Mouse (Mus musculus) midbrain, embryonic 14.5 days (tissue): ENCODE results near the gene Cdc26. TPM values are rescaled to one million over a fixed set of nuclear protein-coding genes. Genes with fewer than 3 reads are reported as not detected.
A peak's percentile ranks its signal among the peaks of the same experiment; 100 is the strongest.

ENCODE experiments used
- ATAC-seq: fragments of 200-750 bp; cut with Nextera tagmentation; 2 replicates; pipeline ENCODE4 v1.8.0; 2017; ENCODE audit warnings: moderate number of reproducible peaks, moderate library complexity; ENCODE audit not compliant: low FRiP score, low TSS enrichment
- DNase-seq: peaks from one replicate; pipeline ENCODE4 v3.0.0-alpha.2; 2015
- H3K27ac ChIP-seq: fragments of 300-500 bp; sonication (generic); replicated peaks from 2 replicates; pipeline ENCODE4 v1.5.1; 2014; ENCODE audit warnings: mild to moderate bottlenecking, low read depth, low read length, moderate library complexity
- H3K27me3 ChIP-seq: fragments of 300-500 bp; sonication (generic); 2 replicates; pipeline ENCODE4 v1.6.1; 2014; ENCODE audit warnings: low read length, control low read depth, mixed read lengths; ENCODE audit not compliant: control insufficient read depth, insufficient read depth
- H3K36me3 ChIP-seq: fragments of 300-500 bp; sonication (generic); 2 replicates; pipeline ENCODE4 v1.6.1; 2014; ENCODE audit warnings: low read length, control low read depth; ENCODE audit not compliant: control insufficient read depth, insufficient read depth
- H3K4me1 ChIP-seq: fragments of 300-500 bp; sonication (generic); 2 replicates; pipeline ENCODE4 v1.6.1; 2014; ENCODE audit warnings: mild to moderate bottlenecking, antibody characterized with exemption, low read length, control low read depth; ENCODE audit not compliant: control insufficient read depth, insufficient read depth
- H3K4me2 ChIP-seq: fragments of 300-500 bp; sonication (generic); 2 replicates; pipeline ENCODE4 v1.6.1; 2014; ENCODE audit warnings: mild to moderate bottlenecking, low read length, moderate library complexity
- H3K4me3 ChIP-seq: fragments of 300-500 bp; sonication (generic); replicated peaks from 2 replicates; pipeline ENCODE4 v1.5.1; 2014; ENCODE audit warnings: low read depth, low read length
- H3K9ac ChIP-seq: fragments of 300-500 bp; sonication (generic); replicated peaks from 2 replicates; pipeline ENCODE4 v1.6.1; 2014; ENCODE audit warnings: mild to moderate bottlenecking, low read length, moderate library complexity
- H3K9me3 ChIP-seq: fragments of 300-500 bp; sonication (generic); 2 replicates; pipeline ENCODE4 v1.6.1; 2016; ENCODE audit warnings: low read length, control low read depth, mixed read lengths; ENCODE audit not compliant: control insufficient read depth
- WGBS: fragments of 180-500 bp; shearing (Covaris S2); extraction: QIAGEN DNeasy Blood & Tissue Kit; methylation state at CpG from one replicate; pipeline ENCODE4 v1.1.7; 2014; 5-methylcytosine and 5-hydroxymethylcytosine counted together
- polyA plus RNA-seq: library from polyadenylated mRNA; unstranded; fragments of >200 nt; fragmentation: Nextera tagmentation; extraction: Ambion mirVana; gene quantifications from 2 replicates; pipeline ENCODE4 v1.2.1, GENCODE M21; 2014

The Cdc26 gene
- polyA plus RNA-seq, 1 experiment from 2014 or later: 97.5 TPM

GRCm38 (mm10) chr4:62411606-62412005 lies 3.2 kb upstream of the Cdc26 start:
- no peak overlapping the region for H3K4me3 ChIP-seq
- no peaks in the 10 kb centered on the region for H3K27me3 ChIP-seq
- H3K4me2 ChIP-seq: no peak overlapping the region
- H3K9me3 ChIP-seq: no peaks in the 10 kb centered on the region
- peaks cover 15% of the 10 kb centered on the region for H3K4me1 ChIP-seq
- 95% methylated on average over 10 of the region's 10 CpGs for WGBS
- ATAC-seq (no peak), DNase-seq (no peak)
- peaks cover 53% of the 10 kb centered on the region for H3K36me3 ChIP-seq
- H3K27ac ChIP-seq: no peak overlapping the region
- no peak overlapping the region for H3K9ac ChIP-seq

GRCm38 (mm10) chr4:62410325-62410724 lies 1.9 kb upstream of the Cdc26 start:
- Histone ChIP-seq H3K9me3 (no peaks in the 10 kb centered on the region), H3K36me3 (peaks cover 40% of the 10 kb centered on the region), H3K27ac (no peak overlapping the region), H3K4me1 (peaks cover 24% of the 10 kb centered on the region), H3K27me3 (no peaks in the 10 kb centered on the region), H3K9ac (no peak overlapping the region), H3K4me2 (peak overlapping the region; percentile 74), H3K4me3 (no peak overlapping the region)
- ATAC-seq: no peak
- WGBS: 88% methylated on average over 2 of the region's 2 CpGs
- DNase-seq: no peak

DNA sequence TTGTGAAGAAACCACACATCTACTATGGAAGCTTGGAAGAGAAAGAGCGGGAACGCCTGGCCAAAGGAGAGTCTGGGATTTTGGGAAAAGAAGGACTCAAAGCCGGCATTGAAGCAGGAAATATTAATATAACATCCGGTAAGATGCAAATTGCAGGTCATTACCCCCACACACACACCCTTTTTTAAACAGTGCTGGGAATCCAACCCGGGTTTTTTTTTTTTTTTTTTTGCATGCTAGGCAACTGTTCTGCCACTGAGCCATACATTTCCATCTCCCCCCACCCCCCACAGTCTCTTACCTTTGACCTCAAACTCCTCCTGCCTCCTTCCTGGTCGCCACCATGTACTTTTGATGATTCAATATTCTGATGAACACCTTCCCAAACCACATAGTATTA lies 1.2 kb upstream of the Cdc26 start:
- DNase-seq: no peak
- peaks cover 33% of the 10 kb centered on the region for H3K36me3 ChIP-seq
- H3K27me3 ChIP-seq: no peaks in the 10 kb centered on the region
- WGBS: 37% methylated on average over 6 of the region's 6 CpGs
- H3K4me1 ChIP-seq: peaks cover 24% of the 10 kb centered on the region
- no peak overlapping the region for H3K27ac ChIP-seq
- peak overlapping the region; percentile 80 for H3K9ac ChIP-seq
- peak overlapping the region; percentile 76 for H3K4me3 ChIP-seq
- H3K9me3 ChIP-seq: no peaks in the 10 kb centered on the region
- peak overlapping the region; percentile 74 for H3K4me2 ChIP-seq
- no peak for ATAC-seq

DNA sequence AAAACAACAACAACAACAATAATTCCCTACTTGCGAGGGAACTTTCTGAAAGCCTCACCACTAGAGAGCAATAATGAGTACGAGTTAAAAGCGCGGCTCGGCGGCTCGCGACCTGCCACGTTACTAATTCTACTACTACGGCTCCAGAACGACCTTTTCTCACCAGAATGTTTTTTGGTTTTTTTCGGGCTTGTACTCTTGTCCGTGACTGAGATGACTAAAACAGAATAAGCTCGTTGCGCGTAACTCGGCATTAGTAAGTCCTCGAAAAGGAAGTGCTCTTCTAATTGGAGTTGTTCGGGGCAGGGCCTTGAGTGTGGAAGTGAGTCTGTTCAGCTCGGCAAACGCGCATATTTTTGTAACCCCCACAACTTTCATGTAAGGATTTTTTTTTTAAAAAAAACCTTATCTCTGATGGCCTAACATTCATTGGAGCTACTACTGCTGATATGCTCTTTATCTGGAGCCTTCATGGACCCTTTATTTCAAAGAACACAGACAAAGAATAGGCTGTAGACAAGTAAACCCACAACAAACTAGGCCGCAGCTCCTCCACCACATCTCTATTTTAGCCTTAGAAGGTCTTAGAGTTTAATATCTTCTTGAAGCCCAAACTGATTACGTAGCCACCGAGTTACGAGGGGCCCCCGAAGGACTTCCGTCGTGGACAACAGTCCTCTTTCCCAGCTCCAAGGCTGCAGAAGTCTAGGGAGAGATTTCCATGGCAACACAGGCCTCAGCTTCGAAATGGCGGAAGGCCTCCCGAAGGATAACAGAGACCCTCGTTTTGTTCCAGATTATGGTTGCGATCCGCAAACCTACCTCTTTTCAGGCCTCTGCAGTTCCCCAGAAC lies 486 bp downstream of the Cdc26 start:
- peak overlapping the region; percentile 79 for H3K27ac ChIP-seq
- no peaks in the 10 kb centered on the region for H3K9me3 ChIP-seq
- peak overlapping the region; percentile 65 for H3K9ac ChIP-seq
- under 1% methylated on average over 35 of the region's 35 CpGs for WGBS
- H3K36me3 ChIP-seq: peaks cover 20% of the 10 kb centered on the region
- H3K27me3 ChIP-seq: no peaks in the 10 kb centered on the region
- ATAC-seq: peak; percentile 56
- H3K4me1 ChIP-seq: peaks cover 24% of the 10 kb centered on the region
- DNase-seq: peak; percentile 84
- H3K4me2 ChIP-seq: peak overlapping the region; percentile 56
- peak overlapping the region; percentile 76 for H3K4me3 ChIP-seq

DNA sequence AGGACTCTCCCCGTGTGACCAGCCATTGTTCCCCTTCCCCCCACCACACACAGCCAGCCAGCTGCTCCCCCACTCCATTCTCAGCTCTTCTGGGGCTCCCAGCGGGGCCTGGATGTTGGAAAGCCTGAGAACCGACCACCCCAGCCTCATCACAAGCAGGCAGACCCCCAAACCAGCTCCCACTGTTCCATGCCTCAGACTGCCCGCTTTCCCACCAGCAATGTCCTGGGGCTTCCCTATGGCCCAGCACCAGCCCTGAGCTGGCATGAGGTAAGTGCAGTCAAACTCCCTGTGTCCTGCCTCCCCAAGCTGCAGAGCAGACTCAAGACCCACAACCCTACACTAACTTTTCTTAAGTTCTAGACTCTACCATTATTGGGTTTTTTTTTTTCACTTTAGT lies 2.3 kb downstream of the Cdc26 start:
- Histone ChIP-seq H3K9ac (no peak overlapping the region), H3K36me3 (peaks cover 20% of the 10 kb centered on the region), H3K4me2 (no peak overlapping the region), H3K27ac (no peak overlapping the region), H3K4me3 (no peak overlapping the region), H3K4me1 (peaks cover 24% of the 10 kb centered on the region), H3K27me3 (no peaks in the 10 kb centered on the region), H3K9me3 (no peaks in the 10 kb centered on the region)
- ATAC-seq (no peak), DNase-seq (no peak)
- WGBS: 81% methylated on average over 4 of the region's 4 CpGs

- no peak overlapping the region for H3K9ac ChIP-seq
- WGBS: 98% methylated on average over 3 of the region's 3 CpGs
- no peak overlapping the region for H3K4me2 ChIP-seq
- peaks cover 78% of the 10 kb centered on the region for H3K36me3 ChIP-seq
- no peak overlapping the region for H3K27ac ChIP-seq
- no peak overlapping the region for H3K4me3 ChIP-seq
- DNase-seq (no peak), ATAC-seq (no peak)
- no peaks in the 10 kb centered on the region for H3K9me3 ChIP-seq
- no peaks in the 10 kb centered on the region for H3K27me3 ChIP-seq
- H3K4me1 ChIP-seq: no peaks in the 10 kb centered on the region
Observed at GRCm38 (mm10) chr4:62398956-62399355, 9.5 kb downstream of the Cdc26 start.

GRCm38 (mm10) chr4:62397616-62398365 lies 10.7 kb downstream of the Cdc26 start:
- no peaks in the 10 kb centered on the region for H3K4me1 ChIP-seq
- peaks cover 82% of the 10 kb centered on the region for H3K36me3 ChIP-seq
- H3K9ac ChIP-seq: no peak overlapping the region
- ATAC-seq (no peak), DNase-seq (no peak)
- no peak overlapping the region for H3K4me3 ChIP-seq
- 87% methylated on average over 4 of the region's 4 CpGs for WGBS
- H3K9me3 ChIP-seq: no peaks in the 10 kb centered on the region
- no peak overlapping the region for H3K27ac ChIP-seq
- H3K4me2 ChIP-seq: no peak overlapping the region
- H3K27me3 ChIP-seq: no peaks in the 10 kb centered on the region

DNA sequence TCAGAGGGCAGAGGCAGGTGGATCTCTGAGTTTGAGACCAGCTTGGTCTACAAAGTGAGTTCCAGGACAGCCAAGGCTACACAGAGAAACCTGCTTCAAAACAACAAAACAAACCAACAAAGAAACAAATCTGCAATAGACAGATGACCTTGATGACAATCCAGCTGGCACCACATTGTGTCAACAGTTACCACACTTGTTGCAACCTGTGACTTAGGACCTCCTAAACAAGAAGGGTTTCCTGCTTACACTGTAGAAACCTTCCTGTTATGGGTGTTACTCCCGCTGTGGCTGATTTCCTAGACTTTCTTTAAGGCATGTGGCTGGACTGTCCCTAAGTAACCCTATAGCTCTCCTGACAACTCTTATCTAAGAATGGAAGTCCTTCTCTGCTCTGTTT lies 12.6 kb downstream of the Cdc26 start:
- no peaks in the 10 kb centered on the region for H3K9me3 ChIP-seq
- DNase-seq (no peak), ATAC-seq (no peak)
- H3K4me3 ChIP-seq: no peak overlapping the region
- H3K4me1 ChIP-seq: no peaks in the 10 kb centered on the region
- no peaks in the 10 kb centered on the region for H3K27me3 ChIP-seq
- no peak overlapping the region for H3K27ac ChIP-seq
- no peak overlapping the region for H3K4me2 ChIP-seq
- H3K9ac ChIP-seq: no peak overlapping the region
- 90% methylated on average over 1 of the region's 1 CpGs for WGBS
- peaks cover 79% of the 10 kb centered on the region for H3K36me3 ChIP-seq
